Mouse (Mus musculus) ES-Bruce4 (cell line): Measurements from ENCODE around the gene Olfr1358.

Source experiments
- CTCF ChIP-seq: IDR thresholded peaks from one replicate; pipeline ENCODE4 v1.8.1; 2011; ENCODE audit warnings: low read depth, low read length
- EP300 ChIP-seq: IDR thresholded peaks from 2 replicates; pipeline ENCODE4 v1.6.1; 2011; ENCODE audit warnings: low read depth, low read length; ENCODE audit not compliant: insufficient read depth
- POLR2A ChIP-seq: IDR thresholded peaks from one replicate; pipeline ENCODE4 v1.8.1; 2011; ENCODE audit warnings: low read length; ENCODE audit not compliant: insufficient read depth

- TF ChIP-seq POLR2A (no peak), CTCF (no peak), EP300 (no peak)
These were observed at the start of gene Olfr1358 for GRCm38 (mm10) chr10:78517128-78517527.
